Mouse (Mus musculus): ENCODE measurements around the gene Wnk1.
"Not testable (repeated sequence)": the region's sequence is repeated elsewhere in the genome, so short reads cannot be mapped to it uniquely, and the experiment has no call there.

Wnk1 gene

GRCm38 (mm10) chr6:120038366-120039255 is at the start of gene Wnk1:
Gene Wnk1 (minus strand): TSS chr6:120038672.
- peak; percentile 97 for DNase-seq (ENCODE audit: low spot score in 2 of 2)

DNA sequence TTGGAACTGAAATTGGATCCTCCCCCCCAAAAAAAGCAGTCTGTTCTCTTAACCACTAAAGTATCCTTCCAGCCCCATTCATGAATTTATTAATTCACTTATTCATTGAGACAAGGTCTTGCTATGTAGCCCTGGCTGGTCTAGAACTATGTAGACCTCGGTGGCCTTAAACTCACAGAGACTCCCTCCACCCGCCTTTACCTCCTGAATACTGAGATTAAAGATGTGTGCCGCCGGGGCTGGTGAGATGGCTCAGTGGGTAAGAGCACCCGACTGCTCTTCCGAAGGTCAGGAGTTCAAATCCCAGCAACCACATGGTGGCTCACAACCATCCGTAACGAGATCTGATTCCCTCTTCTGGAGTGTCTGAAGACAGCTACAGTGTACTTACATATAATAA is 48.6 kb upstream of the Wnk1 start:
- not testable (repeated sequence) for DNase-seq (ENCODE audit: low spot score in 2 of 2)

GRCm38 (mm10) chr6:120085832-120086231 is 47.4 kb upstream of the Wnk1 start:
- DNase-seq (ENCODE audit: low spot score in 2 of 2): no peak

DNA sequence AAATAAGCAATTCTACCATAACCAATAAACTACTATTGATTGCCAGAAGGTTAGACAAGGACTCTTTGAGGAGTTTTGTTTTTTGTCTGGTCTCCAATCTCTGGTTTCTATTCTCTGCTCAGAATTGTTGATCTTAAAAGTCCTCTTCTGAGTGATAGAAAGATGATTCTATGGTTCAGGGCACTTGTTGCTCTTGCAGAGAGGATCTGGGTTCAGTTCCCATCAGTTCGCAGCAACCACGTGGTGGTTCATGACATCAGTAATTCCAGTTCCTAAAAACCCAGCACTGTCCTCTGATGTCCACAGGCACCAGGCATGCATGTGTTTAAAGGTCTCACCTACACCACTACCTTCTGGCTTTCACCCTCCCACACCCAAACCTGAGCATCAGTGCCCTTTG is 46.5 kb upstream of the Wnk1 start:
- no peak for DNase-seq (ENCODE audit: low spot score in 2 of 2)

DNA sequence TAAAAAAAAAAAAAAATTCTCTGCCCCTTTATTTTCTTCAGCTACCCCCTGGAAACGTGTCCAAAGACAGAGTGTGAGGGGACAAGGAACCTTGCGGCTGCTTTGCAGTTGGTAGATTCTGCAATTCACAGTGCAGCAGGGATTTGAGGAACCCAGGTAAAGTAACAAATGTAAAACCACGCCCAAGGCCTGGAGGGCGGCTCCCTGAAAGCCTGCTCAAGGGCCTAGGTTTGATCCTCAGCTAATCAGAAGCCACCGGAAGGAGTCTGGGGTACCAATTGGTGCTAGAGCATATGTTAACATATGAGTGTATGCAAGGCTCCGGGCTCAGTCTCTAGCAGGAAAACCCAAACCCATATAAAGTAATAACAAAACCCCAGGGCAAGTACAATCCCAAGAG is 45.0 kb upstream of the Wnk1 start:
- no peak for DNase-seq (ENCODE audit: low spot score in 2 of 2)

DNA sequence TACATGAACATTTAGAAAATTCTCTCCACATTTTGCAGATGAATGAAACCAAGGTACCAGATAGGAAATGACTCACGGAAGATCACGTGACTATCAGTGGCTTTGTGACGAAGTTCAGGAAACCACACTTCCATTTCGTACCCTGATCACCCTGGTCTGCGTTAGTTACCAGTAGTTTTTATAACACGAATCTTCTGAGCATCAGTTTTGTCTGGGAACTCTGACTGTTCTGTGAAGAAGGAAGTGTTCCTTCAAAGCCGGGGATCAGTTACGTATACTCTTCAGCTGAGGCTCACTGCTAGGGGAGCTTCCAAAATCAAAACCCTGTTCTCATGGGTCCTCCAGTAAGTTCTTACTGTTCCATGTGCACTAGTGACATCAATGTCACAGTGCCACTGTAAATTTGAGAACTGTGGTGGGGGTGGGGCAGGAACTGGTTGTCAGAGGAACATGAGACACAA is 44.5 kb upstream of the Wnk1 start:
- no peak for DNase-seq (ENCODE audit: low spot score in 2 of 2)

DNA sequence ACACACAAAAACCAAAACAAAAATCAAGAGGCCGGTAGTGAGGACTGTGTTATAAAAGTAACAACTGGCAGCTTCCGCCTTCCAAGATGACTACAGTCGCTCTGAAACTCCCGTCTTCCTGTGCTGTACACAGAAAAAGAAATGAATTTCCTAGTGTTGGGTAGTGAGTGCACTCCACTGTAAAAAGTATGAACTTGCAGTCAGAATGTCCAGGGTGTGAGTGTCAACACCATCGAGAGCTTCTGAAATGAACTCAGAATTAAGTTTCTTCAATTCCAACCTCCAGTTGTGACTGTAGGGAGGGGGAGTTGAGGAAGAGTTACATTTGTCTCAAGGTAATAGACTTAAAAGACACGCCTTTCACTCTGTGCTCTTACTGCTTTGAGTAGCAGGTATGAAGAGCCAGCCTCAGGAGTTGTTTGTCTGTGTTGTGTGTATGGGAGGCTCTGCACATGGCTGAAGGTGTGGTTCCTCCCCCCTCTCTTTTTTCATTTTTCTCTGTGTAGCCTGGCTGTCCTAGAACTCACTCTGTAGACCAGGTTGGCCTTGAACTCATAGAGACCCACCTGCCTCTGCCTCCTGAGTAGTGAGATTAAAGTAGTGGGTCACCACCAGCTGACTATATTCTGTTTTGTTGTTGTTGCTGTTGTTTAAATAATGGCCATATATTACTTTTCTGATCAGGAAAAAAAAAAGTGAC is 43.9 kb upstream of the Wnk1 start:
- no peak for DNase-seq (ENCODE audit: low spot score in 2 of 2)

- DNase-seq (ENCODE audit: low spot score in 2 of 2): no peak
These were observed 43.0 kb upstream of the Wnk1 start for GRCm38 (mm10) chr6:120081516-120081915.

DNA sequence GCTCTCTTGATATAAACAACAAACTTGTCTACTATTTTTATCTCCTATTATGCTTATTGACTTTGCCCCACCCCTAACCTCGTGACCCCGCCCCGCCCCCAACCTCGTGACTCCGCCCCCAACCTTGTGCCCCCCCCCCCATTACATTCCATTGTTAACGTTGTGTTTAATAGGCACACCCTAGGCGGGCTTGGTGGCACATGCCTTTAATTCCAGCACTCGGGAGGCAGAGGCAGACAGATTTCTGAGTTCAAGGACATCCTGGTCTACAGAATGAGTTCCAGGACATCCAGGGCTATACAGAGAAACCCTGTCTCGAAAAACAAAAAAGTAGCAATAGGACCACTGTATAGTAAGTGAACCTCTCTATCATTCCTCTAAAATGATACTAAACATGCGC is 41.1 kb upstream of the Wnk1 start:
- DNase-seq (ENCODE audit: low spot score in 2 of 2): no peak

DNA sequence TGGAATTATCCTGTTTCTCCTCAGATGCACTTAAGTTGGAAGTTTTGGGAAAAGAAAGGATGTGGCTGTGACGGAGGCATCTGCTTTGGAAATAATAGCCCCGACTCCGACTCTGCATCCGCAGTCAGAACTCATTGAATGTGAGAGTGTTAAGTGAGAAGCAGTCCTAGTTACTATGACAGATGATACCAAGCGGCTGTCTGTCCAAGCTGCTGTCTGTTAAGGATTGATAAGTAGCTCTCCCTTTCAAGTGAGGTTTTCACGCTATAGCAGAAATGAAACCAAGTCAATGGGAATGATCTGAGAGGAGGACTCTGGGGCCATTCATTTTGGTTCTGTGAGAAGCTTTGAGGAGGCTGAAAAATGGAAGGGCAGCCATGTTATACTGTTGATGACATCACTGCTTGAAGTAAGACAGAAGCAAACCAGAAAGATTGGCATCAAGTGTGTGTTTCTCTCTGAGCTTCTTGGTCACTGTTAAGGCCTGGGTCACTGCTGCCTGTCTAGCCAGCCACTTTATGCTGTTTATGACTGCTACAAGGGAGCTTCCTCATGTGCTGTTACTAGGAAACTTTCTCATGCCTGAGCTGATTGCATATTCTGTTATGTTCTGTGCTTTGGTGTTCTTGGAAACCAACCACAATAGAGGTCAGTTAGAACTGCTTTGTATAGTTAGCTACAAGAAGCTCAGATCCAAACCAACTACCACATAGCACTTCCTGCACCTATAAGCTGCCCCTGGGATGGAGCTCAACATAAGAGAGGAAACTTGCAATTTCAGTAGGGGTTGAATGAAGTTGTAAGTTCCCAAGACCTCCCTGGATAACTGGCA is 38.4 kb upstream of the Wnk1 start:
- DNase-seq (ENCODE audit: low spot score in 2 of 2): no peak

DNA sequence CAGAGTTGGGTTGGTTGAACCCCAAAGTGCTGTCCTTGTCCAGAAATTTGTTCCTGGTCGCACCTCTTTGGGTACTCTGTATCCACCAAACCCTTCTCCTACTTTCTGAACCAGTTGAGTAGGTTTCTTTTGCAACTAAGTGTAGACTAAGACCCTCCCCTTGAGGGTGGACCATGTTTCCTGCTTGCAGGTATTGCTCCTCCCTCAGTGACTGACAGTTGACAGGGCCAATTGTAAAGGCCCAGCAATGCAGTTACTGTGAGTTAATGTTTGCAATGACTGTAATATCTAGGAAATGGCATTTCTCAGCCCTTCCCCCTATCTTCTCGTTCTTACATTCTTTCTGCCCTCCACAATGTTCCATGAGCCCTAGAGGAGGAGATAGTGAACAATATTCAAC is 34.2 kb upstream of the Wnk1 start:
- no peak for DNase-seq (ENCODE audit: low spot score in 2 of 2)

DNA sequence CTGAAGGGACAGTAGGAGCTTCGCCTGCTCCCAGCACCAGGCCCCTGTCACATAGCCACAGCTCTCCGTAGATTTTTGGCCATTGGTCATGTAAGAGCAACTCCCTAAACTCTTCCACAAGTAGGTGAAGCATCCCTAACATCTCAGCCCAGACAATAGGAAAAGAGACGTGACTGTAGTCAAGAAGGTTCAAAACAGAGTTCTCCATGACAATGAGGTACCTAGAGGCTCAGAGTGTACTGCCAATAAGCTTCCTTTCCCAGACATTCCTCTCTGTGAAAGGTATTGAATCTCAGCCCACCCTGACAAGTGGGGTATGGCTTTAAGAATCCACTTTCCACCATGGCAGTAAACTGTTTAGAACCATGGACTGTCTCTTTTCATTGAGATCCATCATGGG is 31.1 kb upstream of the Wnk1 start:
- no peak for DNase-seq (ENCODE audit: low spot score in 2 of 2)

DNA sequence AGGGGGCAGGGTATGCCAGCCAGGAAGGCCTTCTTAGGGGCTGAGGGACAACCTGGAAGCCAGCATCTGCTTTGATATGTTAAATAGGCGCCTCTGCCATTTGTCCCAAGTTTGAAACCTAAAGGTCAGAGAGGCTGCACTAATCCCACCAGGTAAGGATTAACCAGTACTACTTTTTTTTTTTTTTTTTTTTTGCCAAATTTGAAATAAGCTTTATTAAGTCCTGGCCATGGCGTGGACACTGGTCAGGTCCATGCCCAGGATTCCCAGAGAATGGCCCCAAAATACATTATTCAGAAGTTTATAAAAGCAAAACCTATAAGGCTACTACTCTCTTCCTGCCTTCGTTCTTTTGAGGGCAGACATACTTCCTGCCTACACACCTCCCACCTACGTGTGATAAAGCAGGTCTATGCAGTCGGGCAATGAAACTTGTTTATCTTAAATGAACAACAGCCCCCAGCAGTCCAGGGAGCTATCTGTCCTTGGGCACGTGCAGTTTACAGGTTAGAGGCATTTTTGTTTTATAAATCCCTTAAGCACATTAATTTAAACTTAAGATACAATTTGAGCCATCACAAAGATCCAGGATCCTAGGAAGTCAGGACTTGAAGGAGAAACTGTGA is 27.2 kb upstream of the Wnk1 start:
- DNase-seq (ENCODE audit: low spot score in 2 of 2): no peak

DNA sequence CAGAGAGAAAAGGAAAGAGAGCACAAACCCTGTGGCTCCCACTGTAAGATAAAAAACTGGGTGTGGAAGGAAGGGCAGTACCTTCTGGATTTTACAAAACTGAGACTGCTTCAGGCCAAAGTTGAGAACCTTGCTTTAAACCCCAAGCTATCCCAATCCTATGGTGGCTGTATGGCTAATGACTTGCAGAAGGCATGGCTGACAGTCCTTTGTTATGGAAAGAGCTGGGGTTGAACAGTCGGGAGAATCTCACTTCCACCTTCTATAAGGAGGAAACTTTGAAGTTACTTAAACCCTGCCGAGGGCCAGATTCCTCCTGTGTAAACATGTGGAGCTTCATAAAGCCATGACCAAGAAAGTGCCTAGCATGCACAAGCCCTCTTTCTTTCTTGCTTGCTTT is 26.2 kb upstream of the Wnk1 start:
- no peak for DNase-seq (ENCODE audit: low spot score in 2 of 2)

DNA sequence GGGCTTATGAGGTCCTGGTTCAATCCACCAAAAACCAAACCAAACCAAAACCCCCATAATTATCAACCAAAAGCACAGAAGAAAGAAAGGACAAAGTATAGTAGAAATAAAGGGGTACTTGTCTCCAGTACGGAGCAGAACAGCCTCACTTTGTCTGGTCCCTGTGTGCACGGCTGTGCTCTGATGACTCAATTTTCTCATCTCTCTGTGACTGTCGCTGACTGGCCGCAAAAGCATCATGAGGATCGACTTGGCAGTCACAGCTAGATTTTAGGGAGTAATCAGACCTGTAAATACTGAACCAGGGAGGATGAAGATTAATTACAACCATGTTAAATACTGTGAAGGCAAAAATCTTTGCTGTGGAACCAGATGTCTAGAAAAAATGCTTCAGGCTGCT is 24.5 kb upstream of the Wnk1 start:
- no peak for DNase-seq (ENCODE audit: low spot score in 2 of 2)

DNA sequence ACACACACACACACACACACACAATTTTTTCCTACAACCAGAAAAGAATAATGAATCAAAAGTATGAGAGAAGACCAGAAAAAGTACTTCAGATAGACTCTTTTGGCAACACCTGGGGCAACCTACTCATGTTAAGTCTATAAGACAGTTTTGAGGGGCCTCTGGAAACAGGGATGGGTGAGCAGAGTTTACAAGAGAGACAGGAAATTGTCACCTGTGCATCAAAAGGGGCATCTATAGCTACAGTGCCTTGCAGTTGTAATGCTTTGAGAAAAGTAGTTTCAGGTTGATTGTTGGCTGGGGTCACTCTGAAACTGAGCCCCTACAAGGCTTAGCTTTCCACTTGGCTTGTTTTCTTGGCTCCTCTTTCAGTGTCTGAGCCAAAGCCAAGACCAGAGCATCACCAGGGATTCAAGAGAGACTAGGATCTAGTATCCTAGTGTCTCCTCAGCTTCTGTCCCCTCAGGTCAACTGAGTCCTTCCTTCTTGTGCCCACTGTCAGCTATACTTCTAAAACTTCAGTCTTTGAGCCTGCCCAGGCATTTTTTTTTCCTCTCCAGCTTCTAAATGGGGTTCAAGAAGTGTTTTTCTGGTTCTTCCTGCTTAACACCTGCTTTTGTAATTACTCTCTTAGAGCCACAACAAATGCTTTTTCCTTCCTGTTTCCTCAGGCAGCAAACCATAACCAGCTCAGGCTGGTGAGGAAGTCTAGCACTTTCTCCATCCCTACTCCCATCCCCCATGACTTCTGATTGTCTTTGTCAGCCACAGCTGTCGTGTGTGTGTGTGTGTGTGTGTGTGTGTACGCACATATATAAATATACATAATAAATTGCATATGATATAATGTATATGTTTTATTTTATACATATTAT is 17.4 kb upstream of the Wnk1 start:
- DNase-seq (ENCODE audit: low spot score in 2 of 2): no peak

DNA sequence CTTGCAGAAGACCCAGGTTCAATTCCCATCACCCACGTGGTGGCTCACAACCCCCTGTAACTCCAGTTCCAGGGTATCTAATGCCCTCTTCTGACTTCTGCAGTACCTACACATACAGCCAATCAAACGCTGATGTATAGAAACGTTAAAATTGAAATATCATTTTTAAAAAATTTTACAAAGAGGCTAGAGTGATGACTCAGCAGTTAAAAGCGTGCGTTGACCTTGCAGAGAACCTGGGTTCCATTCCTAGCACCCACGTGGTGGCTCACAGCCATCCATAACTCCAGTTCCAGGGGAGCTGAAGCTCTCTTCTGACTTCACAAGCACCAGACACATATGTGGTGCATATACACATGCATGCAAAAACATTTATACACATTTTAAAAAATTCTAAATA is 15.9 kb upstream of the Wnk1 start:
- no peak for DNase-seq (ENCODE audit: low spot score in 2 of 2)

GRCm38 (mm10) chr6:120047705-120048292 is 9.3 kb upstream of the Wnk1 start:
- DNase-seq (ENCODE audit: low spot score in 2 of 2): no peak

DNA sequence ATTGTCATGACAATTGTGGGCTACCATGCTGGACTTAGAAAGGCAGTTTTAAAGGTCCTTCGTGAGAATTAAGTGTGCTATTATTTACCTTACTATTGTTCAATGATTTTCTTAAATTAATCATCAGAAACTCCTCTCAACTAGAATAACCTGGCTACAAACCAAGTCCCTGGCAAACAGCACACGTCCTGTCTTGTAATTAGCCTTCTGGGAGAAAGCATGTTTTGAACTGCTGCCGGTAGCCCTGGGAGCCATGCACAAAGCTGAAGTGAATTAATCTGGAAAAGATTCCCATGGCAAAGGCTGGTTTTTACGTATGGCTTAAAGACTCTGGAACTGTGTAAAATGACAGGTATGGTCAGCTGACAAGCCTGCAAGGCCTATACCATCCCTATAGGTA is 6.9 kb upstream of the Wnk1 start:
- DNase-seq (ENCODE audit: low spot score in 2 of 2): no peak

- no peak for DNase-seq (ENCODE audit: low spot score in 2 of 2)
These were observed 4.3 kb upstream of the Wnk1 start for GRCm38 (mm10) chr6:120042632-120043220.

All from frontal cortex, postnatal 14 days (tissue).